Mouse (Mus musculus) layer of hippocampus, adult 11-12 months (tissue): Measurements from ENCODE around the gene Pomt2.
"Not testable (repeated sequence)": the region's sequence is repeated elsewhere in the genome, so short reads cannot be mapped to it uniquely, and the experiment has no call there.

Source experiments
- DNase-seq: peaks from one replicate; pipeline ENCODE4 v3.0.0; 2022; ENCODE audit warnings: low spot score

The Pomt2 gene

DNA sequence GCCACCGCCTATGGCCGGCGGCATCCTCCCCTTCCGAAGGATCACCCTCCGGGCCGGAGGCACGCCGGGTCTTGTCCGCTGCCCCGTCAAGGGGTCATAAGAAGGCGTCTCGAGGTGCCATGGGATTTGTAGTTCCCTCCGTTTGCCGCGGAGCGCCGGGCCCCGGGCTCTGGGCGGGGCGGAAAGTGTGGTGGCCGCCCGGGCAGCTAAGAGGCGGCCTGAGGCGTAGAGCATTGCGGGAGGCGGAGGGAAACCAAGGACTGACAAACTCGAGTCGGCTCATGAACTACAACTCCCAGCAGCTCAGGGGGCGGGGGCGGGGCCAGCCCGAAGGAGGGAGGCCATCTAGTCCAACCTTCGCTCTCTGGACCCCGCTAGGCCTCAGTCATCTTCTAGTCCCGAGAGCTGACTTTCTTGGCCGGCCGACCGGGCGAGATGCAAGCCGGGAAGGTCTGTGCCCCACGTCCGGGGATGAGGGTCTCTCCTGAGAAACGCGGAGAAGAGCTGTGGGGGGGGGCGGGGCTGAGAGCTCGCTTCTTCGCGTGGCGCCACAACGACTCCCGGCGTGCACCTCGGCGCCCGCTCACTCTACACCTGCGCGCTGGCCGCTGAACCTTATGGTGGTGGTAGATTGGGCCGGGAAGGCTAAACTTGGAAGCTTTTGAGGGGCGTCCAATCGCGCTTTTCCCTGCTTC, at the start of gene Pomt2:
Gene Pomt2, minus strand, starts transcription at position 574 of the 695 bp plus-strand sequence.
- DNase-seq, result peak; percentile 94

DNA sequence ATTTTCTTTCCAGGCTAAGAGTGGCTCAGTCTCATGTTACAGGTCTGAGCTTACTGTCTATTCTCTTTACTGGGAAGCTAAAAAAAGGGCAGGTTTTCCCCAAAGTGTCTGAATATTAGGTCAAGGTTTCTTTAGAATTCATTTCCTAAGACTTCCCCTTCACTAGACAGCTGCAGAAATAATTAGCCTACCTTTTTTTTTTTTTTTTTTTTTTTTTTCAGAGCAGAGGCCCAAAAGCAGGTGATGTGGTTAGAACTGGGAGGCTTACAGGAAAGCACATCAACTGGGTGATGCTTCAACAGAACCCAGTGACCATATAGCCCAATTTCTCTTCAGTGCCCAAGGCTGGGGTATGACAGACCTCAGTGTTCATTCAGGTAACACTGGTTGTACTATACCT, 48.5 kb upstream of the Pomt2 start:
- DNase-seq, result no peak

DNA sequence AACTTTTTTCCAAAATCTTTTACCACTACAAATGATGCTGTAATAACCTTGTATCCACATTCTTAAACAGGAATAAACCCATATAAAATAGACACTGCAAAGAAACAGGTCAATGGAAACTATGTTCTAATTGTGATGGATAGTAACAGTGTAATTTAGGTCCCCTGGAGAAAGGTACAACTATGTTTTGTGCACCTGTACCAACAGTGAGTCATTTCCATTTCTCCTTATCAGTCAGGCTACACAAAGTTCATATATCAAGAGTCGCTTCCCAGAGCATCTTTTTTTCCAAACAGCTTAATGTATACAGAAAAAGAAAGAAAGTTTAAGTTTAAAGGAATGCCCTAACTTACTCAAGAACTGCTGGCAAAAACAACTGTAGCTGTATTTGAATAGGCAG, 47.3 kb upstream of the Pomt2 start:
- DNase-seq, result no peak

DNA sequence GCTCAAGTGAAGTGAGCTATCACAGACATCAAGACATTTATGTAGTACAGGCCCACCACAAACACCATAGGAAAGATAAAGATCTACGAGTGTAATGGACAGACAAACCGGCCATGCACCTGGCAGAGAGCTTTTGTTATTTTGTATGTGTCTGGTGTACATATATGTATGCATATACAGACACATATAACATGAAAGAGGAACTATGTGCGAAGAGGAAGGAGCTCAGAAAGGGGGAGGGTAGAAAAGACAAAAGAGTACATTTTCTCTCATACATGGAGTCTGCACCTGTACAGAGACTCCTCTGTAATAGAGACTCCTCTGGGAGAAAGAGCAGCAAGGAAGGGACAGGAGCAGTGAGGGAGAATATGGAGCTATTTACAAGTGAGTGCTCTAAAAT, 45.2 kb upstream of the Pomt2 start:
- DNase-seq, result no peak

DNA sequence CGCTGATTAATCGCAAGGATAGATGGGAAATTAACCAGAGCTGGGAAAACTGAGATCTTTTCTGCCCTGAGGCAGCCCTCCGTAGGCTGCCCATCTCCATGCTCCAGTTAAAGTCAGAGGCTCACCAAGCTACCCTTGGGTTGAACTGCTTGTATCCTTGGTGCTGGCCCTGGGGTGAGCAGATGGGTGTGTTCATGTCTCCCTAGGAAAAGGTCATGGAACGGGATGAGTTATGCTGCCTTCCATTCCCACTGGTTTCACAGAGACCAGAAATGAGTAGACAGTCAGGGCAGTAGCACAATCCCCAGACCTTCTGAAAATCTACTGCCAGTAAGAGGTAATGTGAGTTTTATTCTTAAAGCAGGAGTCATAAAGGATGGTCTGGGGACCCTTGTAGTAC, 29.9 kb upstream of the Pomt2 start:
- DNase-seq, result no peak

DNA sequence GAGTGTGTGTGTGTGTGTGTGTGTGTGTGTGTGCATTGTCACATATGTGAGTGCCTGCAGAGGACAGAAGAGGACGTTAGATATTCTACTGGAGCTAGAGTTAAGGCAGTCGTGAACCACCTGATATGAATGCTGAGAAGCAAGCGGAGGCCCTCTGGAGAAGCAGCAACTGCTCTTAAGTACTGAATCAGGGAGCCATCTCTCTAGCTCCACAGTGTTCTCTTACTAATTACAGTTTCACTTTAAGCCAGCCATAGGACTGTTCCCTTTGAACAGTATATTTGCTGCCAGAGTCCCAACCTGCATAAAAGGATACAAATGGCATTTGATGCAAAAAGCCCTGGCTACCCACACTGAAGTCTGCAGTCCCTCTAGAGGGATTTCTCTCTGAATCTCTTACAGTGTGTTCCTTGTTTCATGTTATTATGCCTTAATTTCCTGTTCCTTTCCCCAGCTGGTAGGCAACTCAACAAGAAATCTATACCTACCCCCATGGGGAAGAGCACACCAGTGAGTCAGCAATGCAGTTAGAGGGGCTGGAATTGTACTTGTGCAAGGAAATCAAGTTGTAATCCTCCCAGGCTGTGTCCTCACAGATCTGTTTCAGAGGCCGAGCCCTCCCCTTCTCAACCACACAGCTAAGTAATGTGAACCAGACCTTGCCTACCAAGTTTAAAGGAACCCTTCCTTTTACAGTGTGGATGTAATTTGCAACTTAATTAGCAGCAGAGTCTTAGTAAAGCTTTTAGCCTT, 27.6 kb upstream of the Pomt2 start:
- no peak for DNase-seq

DNA sequence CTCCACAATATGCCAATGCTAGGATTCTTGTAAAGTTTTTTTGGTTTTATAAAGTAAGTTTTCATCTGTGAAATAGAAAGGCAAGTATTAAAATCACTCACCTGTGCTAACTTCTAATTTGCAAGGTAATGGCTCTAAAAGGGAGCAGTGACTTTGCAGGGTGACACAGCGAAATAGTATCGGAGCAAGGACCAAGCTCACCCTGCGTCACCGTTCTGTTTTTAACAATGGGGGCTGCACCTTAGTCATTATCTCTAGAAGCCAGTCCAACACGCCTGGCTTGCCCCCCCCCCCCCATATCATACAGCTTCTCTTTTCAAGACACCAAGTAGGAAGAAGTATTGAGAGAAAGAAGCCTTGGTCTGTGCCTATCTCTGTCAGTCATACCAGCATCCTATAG, 13.0 kb upstream of the Pomt2 start:
- no peak for DNase-seq

DNA sequence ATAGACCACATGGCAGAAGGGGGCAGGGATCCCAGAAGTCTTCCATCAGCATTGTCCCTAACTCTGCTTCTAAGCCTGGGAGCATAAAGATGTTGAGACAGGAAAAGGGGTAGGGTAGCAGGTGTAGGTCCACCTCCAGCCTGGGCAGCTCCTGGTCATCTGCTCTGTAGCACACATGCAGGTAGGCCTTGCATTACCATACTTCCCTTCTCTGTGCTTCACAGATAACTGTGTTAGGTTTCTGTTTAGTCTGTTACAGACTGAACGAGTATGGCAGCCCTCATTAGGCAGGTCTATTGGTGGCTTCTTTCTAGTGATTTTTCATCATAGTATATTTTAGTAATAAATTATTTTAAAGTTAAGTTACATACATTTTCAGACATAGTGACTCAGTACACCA, 12.5 kb upstream of the Pomt2 start:
- no peak for DNase-seq

DNA sequence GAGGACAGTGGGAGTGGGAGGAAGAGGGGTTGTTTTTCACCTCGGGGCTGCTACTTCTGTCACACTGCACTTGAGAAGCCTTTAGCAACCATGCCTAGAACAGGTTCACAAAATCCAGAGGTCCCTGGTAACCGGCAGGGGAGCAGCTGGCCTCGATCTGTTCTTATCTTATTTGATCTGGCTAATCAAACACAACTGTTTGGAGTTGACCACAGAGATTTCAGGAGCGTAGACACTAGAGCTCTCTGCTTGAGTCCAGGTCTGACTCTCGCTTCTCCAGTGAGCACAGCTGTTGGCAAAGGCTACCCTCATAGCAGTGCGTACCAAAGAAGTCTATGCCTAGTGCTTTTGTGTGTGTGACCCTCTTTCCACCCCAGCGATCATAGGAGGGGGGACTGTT, 10.3 kb upstream of the Pomt2 start:
- DNase-seq, result no peak

DNA sequence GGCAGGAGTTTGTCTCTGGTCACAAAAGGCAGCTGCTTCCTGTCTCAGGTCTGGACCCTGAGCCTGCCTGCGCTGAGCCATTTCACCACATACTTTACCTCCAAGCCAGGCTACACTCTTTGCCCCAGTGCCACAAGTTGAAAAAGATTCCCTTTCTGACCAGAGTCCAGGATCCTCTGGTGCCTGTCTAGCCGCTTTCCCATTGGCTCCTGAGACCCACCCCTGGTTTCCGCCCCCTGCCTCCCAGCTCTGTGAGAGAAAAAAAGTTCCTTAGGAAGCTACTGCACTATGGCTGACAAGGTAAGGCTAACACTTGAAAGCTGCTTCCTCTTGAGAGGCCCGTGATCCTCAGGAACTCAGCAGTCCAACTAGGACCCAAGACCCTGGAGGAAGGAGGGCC, 9.6 kb upstream of the Pomt2 start:
- no peak for DNase-seq

DNA sequence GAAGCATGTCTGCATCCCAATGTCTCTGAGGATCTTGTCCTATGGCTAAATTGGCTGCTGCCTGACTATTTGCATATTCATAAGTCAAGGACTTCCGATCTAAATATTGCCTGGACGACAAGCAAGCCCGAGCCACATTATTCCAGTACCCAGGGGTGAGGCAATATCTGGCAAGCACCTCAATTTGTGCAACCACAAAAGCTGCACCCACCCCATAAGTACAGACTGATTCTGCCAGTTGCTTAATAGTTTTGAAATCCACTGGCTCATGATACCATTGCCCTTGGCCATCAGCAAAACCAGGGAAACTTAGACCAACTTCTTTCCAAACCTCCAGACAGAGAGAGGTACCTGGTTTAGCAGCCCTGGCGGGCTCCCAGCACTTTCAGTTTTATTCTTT, 6.7 kb upstream of the Pomt2 start:
- DNase-seq, result not testable (repeated sequence)

DNA sequence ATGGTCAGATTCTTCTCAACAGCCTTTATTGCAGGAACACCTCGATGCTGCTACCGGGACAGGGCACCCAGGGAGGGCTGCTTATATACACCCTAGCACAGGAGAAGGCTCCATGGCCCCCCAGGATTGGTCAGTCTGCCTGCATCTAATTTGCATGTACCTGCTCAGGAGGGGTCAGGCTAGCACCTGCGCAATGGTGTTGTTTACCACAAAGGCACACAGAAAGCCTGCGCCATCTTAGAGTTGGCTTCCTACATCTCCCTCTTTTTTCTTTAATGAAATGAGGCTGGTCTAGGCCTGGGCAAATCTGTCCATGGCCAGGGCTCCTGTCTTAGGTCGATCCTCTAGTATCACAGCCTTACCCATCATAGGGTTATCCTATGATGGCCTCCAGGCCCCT, 1.7 kb upstream of the Pomt2 start:
- no peak for DNase-seq

DNA sequence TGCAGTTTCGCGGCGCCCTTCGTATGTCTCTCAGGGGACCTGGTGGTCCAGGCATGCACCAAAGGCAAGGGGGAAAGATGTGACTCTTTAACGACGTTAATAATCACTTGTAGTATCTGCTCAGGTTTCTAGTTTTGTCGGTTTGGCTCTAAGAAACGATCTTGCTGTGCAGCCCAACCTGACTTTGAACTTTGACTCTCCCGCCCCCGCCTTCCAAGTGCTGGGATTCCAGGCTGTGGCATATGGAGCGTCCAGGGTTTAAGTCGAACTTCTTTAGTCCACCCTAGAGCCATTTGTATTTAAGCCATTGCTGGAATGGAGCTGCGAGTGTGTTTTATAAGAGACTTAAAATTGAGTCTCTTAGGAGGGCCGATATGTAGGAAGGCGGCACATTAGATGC, 368 bp upstream of the Pomt2 start:
- no peak for DNase-seq

DNA sequence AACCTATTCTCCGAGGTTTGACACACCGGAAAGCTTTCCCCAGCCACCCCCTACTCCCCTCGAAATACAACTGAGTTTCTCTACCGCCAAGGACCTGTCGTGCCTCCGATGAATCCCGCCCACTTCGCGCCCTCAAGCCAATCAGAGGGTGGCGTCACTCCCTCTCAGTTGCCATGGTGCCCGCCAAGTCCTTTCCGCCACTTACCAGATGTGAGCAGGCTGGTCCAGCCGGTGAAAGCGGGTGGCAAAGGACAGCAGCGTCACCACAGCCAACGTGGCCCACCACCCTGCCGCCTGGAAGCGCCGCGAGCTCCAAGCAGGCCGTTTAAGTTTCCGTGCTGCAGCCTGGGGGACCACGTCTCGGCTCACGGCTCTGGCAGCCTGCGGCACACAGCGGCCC, 802 bp downstream of the Pomt2 start, which contains the start of gene Gstz1:
Gene Gstz1, plus strand, starts transcription at position 200 of the 400 bp plus-strand sequence.
- DNase-seq, result peak; percentile 90

DNA sequence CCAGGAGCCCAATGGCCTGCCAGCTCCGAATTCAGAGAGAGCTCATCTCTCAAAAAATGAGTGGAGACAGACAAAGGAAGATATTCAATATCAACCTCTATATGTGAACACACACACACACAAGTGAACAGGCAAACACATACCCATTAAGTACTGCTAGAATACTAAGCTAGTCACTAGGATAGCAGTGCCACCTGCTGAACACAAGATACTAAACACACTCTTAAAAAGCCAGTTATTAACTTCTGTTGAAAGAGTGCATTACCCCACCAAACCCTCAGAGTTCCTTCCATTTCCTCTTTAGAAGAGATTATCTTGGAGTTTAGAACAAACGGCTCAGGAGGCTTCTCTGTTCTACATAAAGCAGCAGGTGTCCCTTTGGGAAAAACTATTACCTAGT, 5.6 kb downstream of the Pomt2 start:
- no peak for DNase-seq

DNA sequence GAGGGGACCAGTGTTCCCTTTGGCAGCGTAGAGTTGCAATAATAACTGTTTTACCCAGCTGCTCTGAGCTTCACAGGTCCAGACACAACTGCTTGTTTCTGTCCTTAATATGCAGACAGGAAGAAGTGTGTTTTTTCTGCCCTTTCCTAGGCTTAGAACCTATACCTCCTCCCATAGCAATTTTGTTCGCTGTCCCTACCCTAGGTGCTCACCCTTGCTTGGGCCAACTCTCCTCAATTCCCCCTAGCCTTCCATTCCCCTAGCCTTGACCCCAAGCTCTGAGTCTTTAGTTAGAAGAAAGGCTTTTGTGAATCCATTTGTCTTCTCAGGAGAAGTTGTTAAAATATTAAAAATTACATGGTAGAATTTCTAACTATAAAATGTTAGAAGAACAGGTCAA, 9.0 kb downstream of the Pomt2 start:
- DNase-seq, result no peak

DNA sequence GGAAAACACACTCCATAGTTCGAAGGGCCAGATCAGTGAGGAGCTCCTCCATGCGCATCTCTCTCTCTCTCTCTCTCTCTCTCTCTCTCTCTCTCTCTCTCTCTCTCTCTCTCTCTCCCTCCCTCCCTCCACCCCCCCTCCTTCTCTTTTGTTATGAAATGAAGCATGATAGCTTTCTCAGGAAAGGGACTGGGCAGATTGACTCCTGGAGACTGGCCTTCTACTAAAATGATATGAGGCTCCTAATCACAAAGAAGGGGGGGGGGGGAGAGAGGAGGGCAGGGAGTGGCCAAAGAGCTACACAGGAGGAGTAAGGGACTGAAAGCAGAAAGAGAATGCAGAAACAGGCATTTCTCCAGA, 9.4 kb downstream of the Pomt2 start:
- DNase-seq, result no peak

DNA sequence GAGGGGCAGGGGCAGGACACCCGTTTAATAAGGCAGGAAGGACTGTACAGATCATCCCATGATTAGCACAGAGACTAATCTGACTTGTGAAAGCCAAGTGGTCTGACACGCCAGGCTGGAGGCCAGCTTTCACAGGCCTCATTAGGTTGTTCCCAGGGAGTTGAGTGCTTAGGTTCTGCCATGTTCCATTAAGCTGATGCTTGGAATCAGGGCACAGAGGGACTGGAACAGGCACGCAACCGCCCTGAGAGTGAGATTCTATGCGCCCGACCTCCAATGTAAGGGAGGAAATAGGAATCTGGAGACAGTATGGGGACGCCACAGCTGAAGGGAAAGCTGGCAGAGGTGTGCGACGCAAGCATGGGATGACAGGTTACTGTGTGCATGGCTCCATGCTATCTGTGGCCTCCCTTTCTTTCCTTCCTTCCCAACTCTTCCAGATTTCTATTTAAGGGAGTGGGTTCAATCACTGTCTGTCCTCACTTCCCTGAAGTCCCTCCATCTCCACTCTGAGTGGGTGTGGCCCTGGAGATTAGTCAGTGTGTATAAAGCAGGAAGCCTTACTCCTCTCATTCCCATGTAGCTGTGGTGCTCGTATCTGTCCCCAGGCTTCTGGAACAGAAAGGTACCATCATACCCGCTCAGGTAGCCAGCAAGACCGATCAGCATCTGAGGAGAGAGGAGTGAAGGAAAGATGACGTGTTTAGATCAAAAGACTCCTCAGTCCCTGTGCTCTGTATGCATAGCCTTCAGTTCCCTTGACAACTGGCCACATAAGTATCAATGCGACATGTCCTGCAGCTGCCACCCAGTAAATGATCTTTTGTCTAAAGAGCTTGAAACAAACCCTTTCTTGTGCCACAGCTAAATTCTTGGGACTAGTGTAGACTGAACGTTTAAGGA, 10.1 kb downstream of the Pomt2 start:
- no peak for DNase-seq

DNA sequence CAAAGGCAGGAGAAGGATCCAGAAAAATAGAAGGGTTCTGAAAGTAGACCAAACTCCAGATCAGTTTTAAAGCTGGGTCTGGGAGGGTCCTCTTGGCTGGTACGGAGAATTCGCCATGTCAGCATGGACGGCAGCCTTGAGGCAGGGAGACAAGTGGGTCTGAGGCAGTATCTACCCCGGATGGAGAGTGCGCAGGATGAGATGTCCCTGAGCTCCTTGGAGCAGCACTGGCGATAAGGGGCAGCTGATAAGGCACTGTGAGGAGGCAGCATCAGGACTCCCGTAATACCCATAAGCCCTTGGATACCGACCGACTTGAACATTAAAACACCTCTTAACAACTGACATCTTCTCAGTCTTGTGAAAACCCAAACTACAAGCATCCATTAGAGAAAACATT, 15.0 kb downstream of the Pomt2 start:
- no peak for DNase-seq

DNA sequence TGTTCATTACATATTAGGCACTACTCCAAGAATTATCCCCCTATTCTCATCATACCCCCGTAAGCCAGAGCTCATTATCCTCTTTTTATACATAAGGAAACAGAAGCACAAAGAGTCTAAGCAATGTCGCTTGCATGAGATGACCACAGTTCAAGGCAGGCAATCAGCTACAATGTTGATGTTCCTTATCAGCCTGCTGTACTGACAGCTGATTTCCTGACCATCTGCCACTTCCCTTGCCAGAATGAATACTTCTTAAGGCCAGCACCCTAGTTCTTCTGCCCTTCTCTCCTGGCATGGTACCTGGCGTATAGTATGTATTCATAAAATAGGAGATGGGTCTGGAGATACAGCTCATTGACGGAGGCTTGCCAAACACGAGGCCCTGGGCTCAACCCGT, 15.6 kb downstream of the Pomt2 start:
- DNase-seq, result no peak

DNA sequence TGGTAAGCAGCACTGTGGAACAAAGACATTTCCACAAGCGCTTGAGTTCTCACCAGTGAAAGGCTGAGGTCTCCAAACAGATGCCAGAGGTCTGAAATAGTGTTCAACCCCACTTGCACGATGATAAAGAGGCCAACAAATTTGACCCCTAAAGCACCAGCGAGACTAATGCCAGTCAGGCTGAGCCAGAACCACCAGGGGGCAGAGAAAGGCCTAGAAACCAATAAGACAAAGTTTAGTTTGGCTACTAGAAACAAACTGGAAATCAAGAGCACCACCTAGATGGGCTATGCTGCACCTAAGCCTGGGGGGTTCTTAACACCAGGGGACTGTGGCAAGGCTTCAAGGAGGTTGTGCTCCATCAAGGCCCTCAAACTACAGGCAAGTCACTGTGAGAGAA, 16.1 kb downstream of the Pomt2 start:
- DNase-seq, result peak; percentile 28

DNA sequence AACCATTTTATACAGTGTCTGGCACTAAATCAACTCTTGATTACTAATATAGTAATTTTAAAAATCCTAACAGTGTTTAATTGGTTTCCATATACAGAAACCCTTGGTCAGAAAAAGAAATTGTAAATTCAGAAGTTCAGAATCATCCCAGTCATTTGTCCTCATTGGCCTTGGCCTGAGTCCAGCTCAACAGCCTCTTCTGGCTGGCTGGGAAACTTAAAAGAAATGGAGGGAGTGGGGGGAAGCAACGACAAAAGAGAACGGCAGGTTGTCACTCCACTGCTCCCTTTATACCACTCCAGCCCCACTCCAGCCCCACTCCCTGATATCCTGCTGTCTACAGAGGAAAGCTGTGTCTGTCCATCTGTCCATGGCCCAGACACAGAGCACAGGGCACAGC, 16.6 kb downstream of the Pomt2 start:
- DNase-seq, result no peak

DNA sequence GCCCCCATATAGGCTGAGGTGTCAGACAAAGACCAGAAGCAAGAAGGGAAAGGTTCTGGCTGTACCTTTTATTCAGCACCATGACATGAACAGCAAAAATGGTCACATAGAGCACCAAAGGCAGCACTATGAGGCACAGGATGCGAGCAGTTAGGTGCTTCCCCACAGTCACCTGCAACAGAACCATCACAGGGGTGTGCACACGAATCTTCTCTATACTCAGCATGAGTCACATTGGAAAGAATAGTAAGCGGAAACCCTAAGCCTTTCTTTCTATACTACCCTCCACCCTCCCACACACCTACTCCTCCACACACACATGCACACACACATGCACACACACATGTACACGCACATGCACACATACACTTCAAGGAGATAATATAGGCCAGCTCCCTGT, 17.5 kb downstream of the Pomt2 start:
- no peak for DNase-seq
